Mouse (Mus musculus): Measurements from ENCODE around the gene Gm17571. TPM values are rescaled to one million over a fixed set of nuclear protein-coding genes. Genes with fewer than 3 reads are reported as not detected.

Gene Gm17571
- total RNA-seq (2023): not detected

GRCm38 (mm10) chr9:13446703-13447285 lies at the start of gene Gm17571:
Gm17571 (minus strand) TSS chr9:13446753.

Other genes starting within 250 kb of the Gm17571 start
- 7.9 TPM for gene Jrkl, start 200.9 kb downstream of the Gm17571 start, total RNA-seq (2023)
- gene Ccdc82, start 199.8 kb downstream of the Gm17571 start, total RNA-seq (2023): 56.1 TPM
- gene Maml2, start 148.8 kb downstream of the Gm17571 start, total RNA-seq (2023): 64.6 TPM

Data from CD4-positive naive resting alpha-beta T cell, adult 76 days (primary cell).